Mouse (Mus musculus): ENCODE results near the gene Lypd8. TPM values are rescaled to one million over a fixed set of nuclear protein-coding genes. Genes with fewer than 3 reads are reported as not detected.

Gene Lypd8
- 0.20 and 0.35 TPM in 2 replicates for polyA plus RNA-seq (2015; fragmentation: Nextera tagmentation; extraction: Ambion mirVana)

DNA sequence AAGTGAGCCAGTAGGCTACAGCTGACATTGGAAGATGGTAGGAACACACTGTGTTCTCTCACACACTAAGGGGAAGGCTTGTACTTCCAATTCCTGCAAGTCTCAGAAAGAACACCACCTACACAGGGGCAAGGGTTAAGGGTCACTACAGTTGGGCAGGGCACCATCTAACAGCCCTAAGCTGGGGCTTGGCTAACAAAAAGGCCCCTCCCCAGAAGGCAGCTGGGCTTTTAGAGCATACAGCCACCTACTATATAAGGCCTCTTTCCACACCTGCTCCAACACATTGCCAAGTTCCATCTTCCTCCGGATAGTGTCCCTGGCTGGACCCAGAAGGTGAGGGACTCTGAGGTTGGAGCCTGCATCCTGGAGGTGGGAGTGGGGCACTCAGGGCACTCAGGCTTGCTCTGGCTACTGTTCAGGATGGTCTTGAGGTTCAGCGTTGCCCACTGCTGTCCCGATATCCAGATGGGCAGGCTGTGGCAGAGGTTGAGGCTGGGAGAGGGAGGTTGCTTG, at the start of gene Lypd8:
Gene Lypd8 (plus strand): TSS at position 281 of the 516 bp plus-strand sequence.
- no peak; the same call in 1 of the 2 replicates for ATAC-seq (ENCODE audit: insufficient number of reproducible peaks, low FRiP score, low TSS enrichment, low read depth)
- Histone ChIP-seq H3K27ac (replicated peaks) (no peak within 1 kb of the TSS), H3K27me3 (no peaks in the 10 kb centered on the region), H3K4me1 (no peaks in the 10 kb centered on the region), H3K4me2 (replicated peaks) (no peak within 1 kb of the TSS), H3K9ac (no peak within 1 kb of the TSS), H3K36me3 (no peaks in the 10 kb centered on the region), H3K4me3 (replicated peaks) (no peak within 1 kb of the TSS), H3K9me3 (replicated peaks) (no peaks in the 10 kb centered on the region)
- WGBS: 87% methylated on average over 3 of the region's 3 CpGs

DNA sequence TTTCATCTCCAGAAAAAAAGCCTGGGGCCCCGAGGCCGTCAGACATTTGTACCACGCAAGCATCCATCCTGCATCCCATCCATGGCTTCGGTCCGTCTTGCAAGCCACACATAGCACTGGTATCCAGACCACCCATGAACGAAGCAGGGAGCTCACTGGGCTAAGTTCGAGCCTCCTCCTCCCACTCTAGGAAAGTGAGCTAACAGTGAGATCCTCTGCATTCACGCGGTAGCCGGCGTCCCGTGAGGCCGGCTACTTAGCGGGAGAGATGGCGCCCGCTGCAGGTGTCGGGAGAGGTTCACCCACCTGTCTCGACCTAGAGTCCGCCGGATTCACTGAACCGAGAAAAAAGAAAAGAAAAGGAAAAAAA, 49.0 kb upstream of the Lypd8 start:
- H3K4me3 ChIP-seq (replicated peaks): peak overlapping the region; percentile 84
- H3K9me3 ChIP-seq (replicated peaks): 0 out of 2 replicates have a peak, but pooled peaks cover 3% of the 10 kb centered on the region
- H3K9ac ChIP-seq: peak overlapping the region; percentile 88
- H3K27me3 ChIP-seq: no peaks in the 10 kb centered on the region
- peaks cover 32% of the 10 kb centered on the region for H3K4me1 ChIP-seq
- H3K4me2 ChIP-seq (replicated peaks): peak overlapping the region; percentile 90
- peaks cover 24% of the 10 kb centered on the region; the same call in 1 of the 2 replicates for H3K36me3 ChIP-seq
- H3K27ac ChIP-seq (replicated peaks): peak overlapping the region; percentile 86
- ATAC-seq (ENCODE audit: insufficient number of reproducible peaks, low FRiP score, low TSS enrichment, low read depth): peak; percentile 61; the same call in 1 of the 2 replicates
- WGBS: under 1% methylated on average over 21 of the region's 21 CpGs

DNA sequence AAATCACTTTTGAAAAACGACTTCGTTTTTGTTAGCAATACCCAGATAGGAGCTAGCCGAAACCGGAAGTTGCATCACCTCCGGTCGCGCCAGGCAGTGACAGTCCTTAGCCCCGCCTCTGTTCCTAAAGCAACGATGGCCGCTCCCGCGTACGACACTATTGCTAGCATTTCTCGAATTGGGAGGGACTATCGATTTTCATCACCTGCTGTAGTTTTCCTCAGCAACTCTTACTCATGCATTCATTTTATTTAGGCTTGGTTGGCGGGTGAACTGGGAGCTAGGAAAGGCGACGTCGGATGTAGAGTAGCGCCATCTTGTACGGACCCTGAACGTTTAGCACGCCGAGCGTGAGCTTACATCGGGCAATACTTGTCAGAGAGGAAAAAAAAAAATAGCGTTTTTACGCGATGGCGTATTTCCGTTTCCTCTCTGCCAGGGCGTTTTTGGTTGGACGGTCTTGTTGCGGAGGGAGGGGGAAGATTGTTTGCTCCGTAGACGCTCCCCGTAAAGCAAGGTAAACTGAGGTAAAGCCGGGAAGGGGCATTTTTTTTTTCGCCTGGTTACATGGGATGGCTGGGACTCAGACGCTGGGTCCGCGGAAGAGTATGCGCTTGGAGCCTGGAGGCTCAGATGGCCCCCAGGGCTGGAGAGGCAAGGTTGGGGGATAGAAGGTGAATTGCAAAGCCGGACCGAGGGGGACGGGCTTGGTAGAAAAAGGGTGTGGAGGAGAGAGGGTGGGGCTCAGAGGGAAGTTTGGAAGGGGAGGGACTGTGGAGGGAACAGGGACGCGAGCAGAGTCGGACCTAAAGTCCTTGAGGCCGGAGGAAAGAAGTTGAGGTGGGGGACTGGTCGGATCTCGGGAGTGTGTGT, 48.3 kb upstream of the Lypd8 start, which contains the start of the genes Zfp672 and Sh3bp5l:
Gene Zfp672 (minus strand): TSS at position 64 of the 873 bp plus-strand sequence.
Gene Sh3bp5l (plus strand): TSS at position 449 of the 873 bp plus-strand sequence.
- WGBS: under 1% methylated on average over 52 of the region's 52 CpGs
- peak; percentile 93 for ATAC-seq (ENCODE audit: insufficient number of reproducible peaks, low FRiP score, low TSS enrichment, low read depth)
- H3K36me3 ChIP-seq: peaks cover 24% of the 10 kb centered on the region; the same call in 1 of the 2 replicates

DNA sequence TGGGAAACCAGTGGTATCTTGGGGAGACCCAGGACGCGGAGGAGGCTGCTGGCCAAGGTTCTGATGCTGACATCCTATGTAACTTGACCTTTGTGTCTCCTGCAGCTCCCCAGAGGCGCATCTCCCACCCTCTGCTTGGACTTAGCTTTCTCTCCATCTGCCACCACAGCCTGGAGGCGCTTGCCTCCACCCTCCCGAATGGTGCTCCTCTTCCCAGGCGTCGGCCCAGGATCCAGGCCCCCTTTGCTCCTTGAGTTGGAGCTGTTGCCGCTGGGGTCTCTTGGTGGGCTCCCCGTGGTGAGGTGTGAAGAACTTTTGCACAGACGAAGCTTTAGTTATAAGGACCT, 47.7 kb upstream of the Lypd8 start:
- Histone ChIP-seq H3K4me3 (replicated peaks) (peak overlapping the region; percentile 84), H3K36me3 (peaks cover 28% of the 10 kb centered on the region; the same call in 1 of the 2 replicates), H3K4me2 (replicated peaks) (peak overlapping the region; percentile 90), H3K27me3 (no peaks in the 10 kb centered on the region), H3K4me1 (peaks cover 32% of the 10 kb centered on the region), H3K9ac (peak overlapping the region; percentile 78), H3K9me3 (replicated peaks) (0 out of 2 replicates have a peak, but pooled peaks cover 3% of the 10 kb centered on the region), H3K27ac (replicated peaks) (peak overlapping the region; percentile 86)
- no peak for ATAC-seq (ENCODE audit: insufficient number of reproducible peaks, low FRiP score, low TSS enrichment, low read depth)
- 16% methylated on average over 10 of the region's 10 CpGs for WGBS

More for the DNA sequence above, 48.3 kb upstream of the Lypd8 start, which contains the start of the genes Zfp672 and Sh3bp5l:
- Histone ChIP-seq H3K9ac (peak within 1 kb of the TSS; percentile 88), H3K4me2 (replicated peaks) (peak within 1 kb of the TSS; percentile 90), H3K9me3 (replicated peaks) (0 out of 2 replicates have a peak, but pooled peaks cover 3% of the 10 kb centered on the region), H3K27ac (replicated peaks) (peak within 1 kb of the TSS; percentile 86), H3K4me3 (replicated peaks) (peak within 1 kb of the TSS; percentile 84), H3K4me1 (peaks cover 32% of the 10 kb centered on the region), H3K27me3 (no peaks in the 10 kb centered on the region)

DNA sequence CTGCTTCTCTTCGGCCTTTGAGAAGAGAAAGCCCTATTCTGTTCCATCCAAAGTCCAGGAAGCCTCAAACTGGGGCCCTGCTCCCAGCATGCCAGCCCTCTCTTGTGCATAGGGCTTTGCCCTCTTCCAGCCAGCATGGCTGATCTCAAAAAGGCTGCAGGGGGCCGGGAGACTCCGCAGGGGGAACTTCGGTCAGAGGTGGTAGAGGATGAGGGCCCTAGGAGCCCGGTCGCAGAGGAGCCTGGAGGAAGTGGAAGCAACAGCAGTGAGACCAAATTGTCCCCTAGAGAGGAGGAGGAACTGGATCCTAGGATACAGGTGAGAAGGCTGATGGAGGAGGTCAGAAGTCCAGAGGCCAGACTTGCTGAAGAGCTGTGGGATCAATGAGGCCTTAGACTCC, 47.3 kb upstream of the Lypd8 start:
- H3K9me3 ChIP-seq (replicated peaks): 0 out of 2 replicates have a peak, but pooled peaks cover 3% of the 10 kb centered on the region
- H3K9ac ChIP-seq: peak overlapping the region; percentile 78
- no peak for ATAC-seq (ENCODE audit: insufficient number of reproducible peaks, low FRiP score, low TSS enrichment, low read depth)
- no peak overlapping the region for H3K27ac ChIP-seq (replicated peaks)
- H3K4me1 ChIP-seq: peaks cover 32% of the 10 kb centered on the region
- peaks cover 31% of the 10 kb centered on the region for H3K36me3 ChIP-seq
- no peaks in the 10 kb centered on the region for H3K27me3 ChIP-seq
- H3K4me2 ChIP-seq (replicated peaks): peak overlapping the region; percentile 90
- WGBS: 86% methylated on average over 6 of the region's 6 CpGs
- H3K4me3 ChIP-seq (replicated peaks): peak overlapping the region; percentile 84

DNA sequence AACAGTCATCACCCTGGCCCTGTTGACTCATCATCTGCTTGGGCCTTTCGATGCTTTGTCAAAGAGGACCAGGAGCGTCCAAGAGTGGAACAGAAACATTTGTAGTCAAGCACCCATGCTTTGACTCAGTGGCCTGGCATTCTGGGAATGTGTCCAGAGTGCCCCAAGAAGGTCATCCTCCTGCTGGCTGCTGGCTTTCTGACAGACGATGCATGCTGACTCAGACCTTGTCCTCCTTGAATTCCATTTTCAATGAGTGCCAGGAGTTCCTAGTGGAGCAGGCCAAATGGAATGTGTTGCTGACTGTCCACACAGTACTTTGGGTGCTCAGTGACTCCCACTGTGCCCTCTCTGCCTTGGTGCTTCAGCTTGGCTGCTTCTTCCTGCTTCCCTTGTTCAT, 44.1 kb upstream of the Lypd8 start:
- H3K4me3 ChIP-seq (replicated peaks): no peak overlapping the region
- no peaks in the 10 kb centered on the region for H3K27me3 ChIP-seq
- peaks cover 20% of the 10 kb centered on the region for H3K4me1 ChIP-seq
- ATAC-seq (ENCODE audit: insufficient number of reproducible peaks, low FRiP score, low TSS enrichment, low read depth): no peak
- no peak overlapping the region for H3K27ac ChIP-seq (replicated peaks)
- H3K9me3 ChIP-seq (replicated peaks): no peaks in the 10 kb centered on the region
- H3K9ac ChIP-seq: no peak overlapping the region
- peaks cover 39% of the 10 kb centered on the region for H3K36me3 ChIP-seq
- H3K4me2 ChIP-seq (replicated peaks): no peak overlapping the region
- 75% methylated on average over 3 of the region's 3 CpGs for WGBS

DNA sequence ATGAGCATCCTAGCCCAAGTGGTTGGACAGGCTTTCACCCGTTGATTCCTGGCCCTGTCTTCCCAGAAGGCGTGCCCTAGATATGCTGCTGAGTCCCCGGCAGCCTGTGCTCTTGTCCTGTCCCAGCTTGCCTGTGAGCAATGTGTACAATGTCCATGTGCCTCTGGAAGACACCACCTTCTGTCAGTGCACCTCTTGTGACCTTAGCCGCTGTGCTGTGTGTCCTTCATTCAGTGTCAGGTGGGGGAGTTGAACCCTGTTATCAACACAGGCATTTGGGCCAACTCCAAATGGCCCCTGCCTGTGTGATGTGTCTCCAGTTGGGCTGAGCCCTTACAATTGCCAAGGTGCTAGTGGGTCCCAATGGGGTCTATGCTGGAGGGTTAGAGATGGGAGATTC, 32.1 kb upstream of the Lypd8 start:
- no peak overlapping the region for H3K27ac ChIP-seq (replicated peaks)
- no peak overlapping the region for H3K9ac ChIP-seq
- 83% methylated on average over 4 of the region's 4 CpGs for WGBS
- H3K4me3 ChIP-seq (replicated peaks): no peak overlapping the region
- no peaks in the 10 kb centered on the region for H3K4me1 ChIP-seq
- no peaks in the 10 kb centered on the region for H3K27me3 ChIP-seq
- no peaks in the 10 kb centered on the region for H3K9me3 ChIP-seq (replicated peaks)
- H3K36me3 ChIP-seq: peaks cover 41% of the 10 kb centered on the region
- no peak for ATAC-seq (ENCODE audit: insufficient number of reproducible peaks, low FRiP score, low TSS enrichment, low read depth)
- no peak overlapping the region for H3K4me2 ChIP-seq (replicated peaks)

DNA sequence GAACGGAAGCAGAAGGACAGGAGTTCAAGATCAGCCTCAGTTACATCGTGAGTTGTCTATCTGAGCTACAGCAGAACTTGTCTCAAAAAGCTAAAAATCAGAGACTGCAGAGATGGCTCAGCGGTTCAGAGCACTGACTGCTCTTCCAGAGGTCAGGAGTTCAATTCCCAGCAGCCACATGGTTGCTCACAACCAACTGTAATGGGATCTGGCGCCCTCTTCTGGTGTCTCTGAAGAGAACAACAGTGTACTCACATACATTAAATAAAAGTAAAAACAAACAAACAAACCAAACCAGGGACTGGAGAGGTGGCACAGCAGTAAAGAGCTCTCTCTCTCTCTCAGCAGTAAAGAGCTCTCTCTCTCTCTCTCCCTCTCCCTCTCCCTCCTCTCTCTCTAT, 28.2 kb upstream of the Lypd8 start:
- peaks cover 18% of the 10 kb centered on the region for H3K36me3 ChIP-seq
- WGBS: 77% methylated on average over 4 of the region's 4 CpGs
- H3K27me3 ChIP-seq: no peaks in the 10 kb centered on the region
- H3K27ac ChIP-seq (replicated peaks): no peak overlapping the region
- no peak overlapping the region for H3K4me3 ChIP-seq (replicated peaks)
- H3K9ac ChIP-seq: no peak overlapping the region
- H3K4me1 ChIP-seq: no peaks in the 10 kb centered on the region
- H3K9me3 ChIP-seq (replicated peaks): no peaks in the 10 kb centered on the region
- ATAC-seq (ENCODE audit: insufficient number of reproducible peaks, low FRiP score, low TSS enrichment, low read depth): no peak
- H3K4me2 ChIP-seq (replicated peaks): no peak overlapping the region

DNA sequence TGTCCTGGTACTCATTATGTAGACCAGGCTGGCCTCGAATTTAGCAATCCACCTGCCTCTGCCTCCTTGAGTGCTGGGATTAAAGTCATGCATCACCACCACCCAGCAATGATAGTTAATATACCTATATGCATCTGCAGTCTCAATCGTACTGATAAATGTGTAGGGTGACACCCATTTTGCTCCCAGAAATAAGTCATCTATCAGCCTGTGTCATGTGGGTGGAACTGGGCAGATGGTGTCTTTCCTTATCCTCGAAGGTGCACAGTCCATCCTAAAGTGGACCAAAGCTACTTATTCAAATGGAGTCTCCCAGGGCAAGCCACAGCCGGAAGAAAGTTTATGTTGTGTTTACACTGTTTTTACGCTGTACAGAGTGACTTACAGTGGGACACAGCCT, 27.7 kb upstream of the Lypd8 start:
- no peaks in the 10 kb centered on the region for H3K9me3 ChIP-seq (replicated peaks)
- H3K27me3 ChIP-seq: no peaks in the 10 kb centered on the region
- no peak for ATAC-seq (ENCODE audit: insufficient number of reproducible peaks, low FRiP score, low TSS enrichment, low read depth)
- H3K4me2 ChIP-seq (replicated peaks): no peak overlapping the region
- peaks cover 13% of the 10 kb centered on the region for H3K36me3 ChIP-seq
- no peaks in the 10 kb centered on the region for H3K4me1 ChIP-seq
- no peak overlapping the region for H3K9ac ChIP-seq
- no peak overlapping the region for H3K27ac ChIP-seq (replicated peaks)
- no peak overlapping the region for H3K4me3 ChIP-seq (replicated peaks)
- 82% methylated on average over 5 of the region's 5 CpGs for WGBS

DNA sequence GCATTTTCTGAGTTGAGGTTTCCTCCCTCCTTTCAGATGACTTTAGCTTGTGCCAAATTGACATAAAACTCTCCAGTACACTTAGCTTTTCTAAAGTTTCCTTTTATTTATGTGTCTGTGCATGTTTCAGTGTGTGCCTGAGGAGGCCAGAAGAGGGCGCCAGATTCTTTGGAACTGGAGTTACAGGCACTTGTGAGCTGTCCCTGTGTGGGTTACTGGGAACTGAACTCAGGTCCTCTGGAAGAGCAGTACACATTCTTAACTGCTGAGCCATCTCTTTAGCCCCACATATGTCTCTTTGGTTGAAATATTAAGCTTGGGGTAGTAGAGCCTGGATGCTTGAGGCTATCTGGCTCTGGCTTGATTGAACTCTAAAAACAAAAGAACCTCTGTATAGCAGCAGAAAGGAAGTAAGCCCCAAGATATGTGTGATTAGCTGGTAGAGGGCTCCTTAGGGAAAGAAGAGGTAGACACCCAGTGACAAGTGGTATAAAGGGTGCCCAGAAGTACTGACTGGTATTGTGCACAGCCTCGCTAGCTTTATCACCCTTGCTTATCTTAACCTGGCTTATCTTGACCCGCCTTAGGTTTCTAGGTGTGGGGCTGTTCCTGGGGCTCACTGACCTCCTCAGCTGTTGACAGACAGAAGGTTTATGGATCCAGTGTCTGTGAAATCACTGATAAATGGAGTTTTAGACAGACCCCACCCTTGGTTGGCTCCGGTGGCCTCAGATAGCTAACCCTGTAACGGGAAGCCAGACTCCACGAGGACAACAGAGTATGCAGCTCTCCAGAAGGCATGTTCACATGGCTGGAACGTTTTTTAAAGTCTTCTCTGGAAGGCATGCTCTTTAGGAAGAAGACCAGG, 25.9 kb upstream of the Lypd8 start:
- Histone ChIP-seq H3K9ac (no peak overlapping the region), H3K4me2 (replicated peaks) (no peak overlapping the region), H3K9me3 (replicated peaks) (no peaks in the 10 kb centered on the region), H3K27ac (replicated peaks) (no peak overlapping the region), H3K36me3 (no peaks in the 10 kb centered on the region), H3K4me3 (replicated peaks) (no peak overlapping the region), H3K4me1 (no peaks in the 10 kb centered on the region), H3K27me3 (no peaks in the 10 kb centered on the region)
- ATAC-seq (ENCODE audit: insufficient number of reproducible peaks, low FRiP score, low TSS enrichment, low read depth): no peak
- 60% methylated on average over 7 of the region's 7 CpGs for WGBS

DNA sequence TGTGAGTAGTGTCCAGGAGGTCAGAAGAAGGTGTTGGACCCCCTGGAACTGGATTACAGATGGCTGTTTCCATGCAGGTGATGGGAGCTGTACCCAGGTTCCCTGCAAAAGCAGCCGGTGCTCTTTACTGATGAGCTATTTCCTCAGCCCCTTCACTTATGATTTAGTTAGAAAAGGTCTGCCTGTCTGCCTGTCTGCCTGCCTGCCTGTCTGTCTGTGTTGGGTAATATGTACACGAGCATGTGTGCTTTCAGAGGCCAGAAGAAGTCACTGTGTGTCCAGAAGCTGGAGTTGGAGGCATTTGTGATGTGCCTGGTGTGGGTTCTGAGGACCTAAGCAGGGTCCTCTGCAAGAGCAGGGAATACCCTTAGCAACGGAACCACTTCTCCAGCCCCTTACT, 25.1 kb upstream of the Lypd8 start:
- WGBS: 79% methylated on average over 3 of the region's 3 CpGs
- Histone ChIP-seq H3K4me2 (replicated peaks) (no peak overlapping the region), H3K4me1 (no peaks in the 10 kb centered on the region), H3K27me3 (no peaks in the 10 kb centered on the region), H3K9me3 (replicated peaks) (no peaks in the 10 kb centered on the region), H3K9ac (no peak overlapping the region), H3K36me3 (no peaks in the 10 kb centered on the region), H3K27ac (replicated peaks) (no peak overlapping the region), H3K4me3 (replicated peaks) (no peak overlapping the region)
- ATAC-seq (ENCODE audit: insufficient number of reproducible peaks, low FRiP score, low TSS enrichment, low read depth): no peak
